ENCODE assay signal across 8 mouse cellular contexts in genomic region chr3:96561946-96562681, GRCm38 (mm10). TPM values are rescaled to one million over a fixed set of nuclear protein-coding genes. Genes with fewer than 3 reads are reported as not detected.
DNase-seq lines count a peak whose midpoint lies in the region; ATAC-seq lines count a peak whose summit lies in the region.

No protein-coding gene starts in this region.

- ATAC-seq in CD4-positive, CD25-positive, alpha-beta regulatory T cell, adult 4 months: no peak

- DNase-seq in CD4-positive, CD25-positive, alpha-beta regulatory T cell, adult 2 months (ENCODE audit: low read depth, low spot score): peak; percentile 31
- DNase-seq in urinary bladder, postnatal 14 days (ENCODE audit: low spot score): peak; percentile 44
- DNase-seq in urinary bladder, adult 2 months (ENCODE audit: low spot score): no peak
- peak; percentile 49 to 74 for DNase-seq in kidney, postnatal 36 days
- DNase-seq in right cerebral cortex, postnatal 14 days: no peak
- no peak for DNase-seq in right cerebral cortex, adult 2 months (ENCODE audit: low spot score in 2 of 2)
- no peak for DNase-seq in spleen, postnatal 4 days (ENCODE audit: low spot score in 2 of 2)

RNA-seq across cellular contexts. Expression of gene Txnip, which starts 4.4 kb away (rescaled TPM):
- 100 to 1,000 TPM; 376 to 396 TPM for polyA plus RNA-seq in CD4-positive, CD25-positive, alpha-beta regulatory T cell, adult 4 months (2017; shearing (Covaris generic))
- 712 and 742 TPM in 2 replicates for polyA plus RNA-seq in urinary bladder, adult 2 months (2012; rRNA removed)

RNA-seq across cellular contexts. Expression of gene Gm16253, which starts 14.7 kb away (rescaled TPM):
- polyA plus RNA-seq in CD4-positive, CD25-positive, alpha-beta regulatory T cell, adult 4 months (2017; shearing (Covaris generic)): 1 to 10 TPM; 1.5 to 2.0 TPM
- polyA plus RNA-seq in urinary bladder, adult 2 months (2012; rRNA removed): not detected in 2 replicates

RNA-seq across cellular contexts. Expression of gene Polr3gl, which starts 31.9 kb away (rescaled TPM):
- polyA plus RNA-seq in CD4-positive, CD25-positive, alpha-beta regulatory T cell, adult 4 months (2017; shearing (Covaris generic)): 10 to 100 TPM; 40.6 to 51.4 TPM
- 44.4 and 59.0 TPM in 2 replicates for polyA plus RNA-seq in urinary bladder, adult 2 months (2012; rRNA removed)

RNA-seq across cellular contexts. Expression of gene Ankrd34a, which starts 34.3 kb away (rescaled TPM):
- not detected for polyA plus RNA-seq in CD4-positive, CD25-positive, alpha-beta regulatory T cell, adult 4 months (2017; shearing (Covaris generic))
- polyA plus RNA-seq in urinary bladder, adult 2 months (2012; rRNA removed): 0.70 and 1.1 TPM in 2 replicates

RNA-seq across cellular contexts. Expression of gene Hfe2, which starts 37.1 kb away (rescaled TPM):
- under 1 TPM in 1 of 2 experiments, not detected in 1; 0.22 TPM for polyA plus RNA-seq in CD4-positive, CD25-positive, alpha-beta regulatory T cell, adult 4 months (2017; shearing (Covaris generic))
- 0.09 and 0.11 TPM in 2 replicates for polyA plus RNA-seq in urinary bladder, adult 2 months (2012; rRNA removed)

Comparison
In these comparisons a context has a peak if more than half of its experiments do, and no peak if none do; other contexts are left out.
1. DNase-seq: peak in CD4-positive, CD25-positive, alpha-beta regulatory T cell, adult 2 months (single experiment), urinary bladder, postnatal 14 days (single experiment) and kidney, postnatal 36 days (2 of 2); none in urinary bladder, adult 2 months (single experiment), right cerebral cortex, postnatal 14 days (single experiment), right cerebral cortex, adult 2 months (0 of 2) and spleen, postnatal 4 days (0 of 2).